Mouse (Mus musculus) kidney, adult 2 months (tissue): Measurements from ENCODE around the gene Rrm2. TPM values are rescaled to one million over a fixed set of nuclear protein-coding genes. Genes with fewer than 3 reads are reported as not detected.

Source experiments
- DNase-seq: peaks from one replicate; pipeline ENCODE4 v3.0.0; 2021
- H3K27ac ChIP-seq: fragments of 200-500 bp; 2 replicates; pipeline ENCODE4 v1.5.1; 2012; ENCODE audit warnings: low read depth, low read length, control low read depth, inconsistent platforms; ENCODE audit not compliant: insufficient read depth
- H3K27me3 ChIP-seq: fragments of 200-500 bp; replicated peaks from 2 replicates; pipeline ENCODE4 v1.6.1; 2012; ENCODE audit warnings: mild to moderate bottlenecking, moderate library complexity, low read length, inconsistent platforms; ENCODE audit not compliant: control insufficient read depth, insufficient read depth
- H3K36me3 ChIP-seq: fragments of 200-500 bp; 2 replicates; pipeline ENCODE4 v1.6.1; 2012; ENCODE audit warnings: mild to moderate bottlenecking, moderate library complexity, low read length, inconsistent platforms; ENCODE audit not compliant: control insufficient read depth, insufficient read depth
- H3K4me1 ChIP-seq: fragments of 200-500 bp; 2 replicates; pipeline ENCODE4 v1.6.1; 2011; ENCODE audit warnings: low read length; ENCODE audit not compliant: control insufficient read depth, insufficient read depth
- H3K4me3 ChIP-seq: fragments of 200-500 bp; 2 replicates; pipeline ENCODE4 v1.5.1; 2011; ENCODE audit warnings: mild to moderate bottlenecking, low read depth, low read length, control low read depth; ENCODE audit not compliant: insufficient read depth
- CTCF ChIP-seq: fragments of 200-500 bp; conservative IDR thresholded peaks from 2 replicates; pipeline ENCODE4 v1.5.1; 2011; ENCODE audit warnings: low read depth, mild to moderate bottlenecking, control low read depth, low read length, moderate library complexity, mixed read lengths; ENCODE audit not compliant: insufficient read depth, insufficient read length
- POLR2A ChIP-seq: fragments of 200-500 bp; IDR thresholded peaks from one replicate; pipeline ENCODE4 v1.6.1; 2011; ENCODE audit warnings: low read depth, low read length, control low read depth
- WGBS: fragments of 180-500 bp; shearing (Covaris S2); methylation state at CpG from one replicate; pipeline ENCODE4 v1.1.7; 2018; 5-methylcytosine and 5-hydroxymethylcytosine counted together
- polyA plus RNA-seq: library from polyadenylated mRNA; depleted of rRNA; stranded (reverse); fragments of >200 nt; gene quantifications from 2 replicates; pipeline ENCODE4 v1.2.3, GENCODE M21; 2012

The Rrm2 gene
- polyA plus RNA-seq, 1 experiment: 1.6 TPM

- H3K4me3 ChIP-seq: peak within 1 kb of the TSS; percentile 80
- 2% methylated on average over 20 of the region's 20 CpGs for WGBS
- TF ChIP-seq POLR2A: peak; percentile 45
- no peak for TF ChIP-seq CTCF
Measured at GRCm38 (mm10) chr12:24681286-24682023, 26.6 kb upstream of the Rrm2 start, which contains the start of gene Cys1. Gene Cys1, minus strand, starts transcription at chr12:24681813.

GRCm38 (mm10) chr12:24682563-24682962, 25.5 kb upstream of the Rrm2 start:
- Histone ChIP-seq H3K4me1 (peaks cover 42% of the 10 kb centered on the region), H3K27ac (peak overlapping the region; percentile 99), H3K27me3 (no peaks in the 10 kb centered on the region), H3K4me3 (peak overlapping the region; percentile 30; the same call in 1 of the 2 replicates), H3K36me3 (no peaks in the 10 kb centered on the region)
- WGBS: 19% methylated on average over 8 of the region's 8 CpGs
- TF ChIP-seq CTCF (no peak), POLR2A (peak; percentile 18)
- DNase-seq: peak; percentile 93

More at GRCm38 (mm10) chr12:24681286-24682023, 26.6 kb upstream of the Rrm2 start, which contains the start of gene Cys1:
- peak; percentile 90 for DNase-seq
- Histone ChIP-seq H3K27me3 (no peaks in the 10 kb centered on the region), H3K36me3 (no peaks in the 10 kb centered on the region), H3K4me1 (peaks cover 36% of the 10 kb centered on the region), H3K27ac (peak within 1 kb of the TSS; percentile 99)

GRCm38 (mm10) chr12:24683461-24683860, 24.6 kb upstream of the Rrm2 start:
- H3K4me1 ChIP-seq: peaks cover 42% of the 10 kb centered on the region
- no peak overlapping the region for H3K4me3 ChIP-seq
- no peaks in the 10 kb centered on the region for H3K36me3 ChIP-seq
- peak; percentile 73 for DNase-seq
- 42% methylated on average over 7 of the region's 7 CpGs for whole genome bisulfite sequencing
- H3K27ac ChIP-seq: peak overlapping the region; percentile 99
- no peak for TF ChIP-seq POLR2A
- no peak for TF ChIP-seq CTCF
- H3K27me3 ChIP-seq: no peaks in the 10 kb centered on the region

- peak overlapping the region; percentile 95 for H3K27ac ChIP-seq
- peak; percentile 40 for TF ChIP-seq CTCF
- TF ChIP-seq POLR2A: peak; percentile 41
Measured at GRCm38 (mm10) chr12:24686038-24686695, 21.9 kb upstream of the Rrm2 start.

GRCm38 (mm10) chr12:24686696-24687346, 21.2 kb upstream of the Rrm2 start:
- no peak overlapping the region for H3K4me3 ChIP-seq
- no peaks in the 10 kb centered on the region for H3K36me3 ChIP-seq
- TF ChIP-seq CTCF: no peak
- TF ChIP-seq POLR2A: no peak
- peak overlapping the region; percentile 95 for H3K27ac ChIP-seq
- DNase-seq: peak; percentile 52
- H3K4me1 ChIP-seq: peaks cover 49% of the 10 kb centered on the region
- 35% methylated on average over 11 of the region's 11 CpGs for WGBS
- H3K27me3 ChIP-seq: no peaks in the 10 kb centered on the region

More at GRCm38 (mm10) chr12:24686038-24686695, 21.9 kb upstream of the Rrm2 start:
- Histone ChIP-seq H3K36me3 (no peaks in the 10 kb centered on the region), H3K27me3 (no peaks in the 10 kb centered on the region), H3K4me1 (peaks cover 49% of the 10 kb centered on the region), H3K4me3 (no peak overlapping the region)
- 30% methylated on average over 6 of the region's 6 CpGs for WGBS
- peak; percentile 93 for DNase-seq

- Histone ChIP-seq H3K27ac (peak overlapping the region; percentile 25), H3K4me1 (peaks cover 27% of the 10 kb centered on the region), H3K27me3 (no peaks in the 10 kb centered on the region), H3K36me3 (no peaks in the 10 kb centered on the region), H3K4me3 (no peak overlapping the region)
- peak; percentile 83 for DNase-seq
- no peak for TF ChIP-seq CTCF
- no peak for TF ChIP-seq POLR2A
- 31% methylated on average over 3 of the region's 3 CpGs for WGBS
Measured at GRCm38 (mm10) chr12:24690351-24690750, 17.7 kb upstream of the Rrm2 start.
